Mouse (Mus musculus) lung, postnatal 0 days (tissue): ENCODE measurements around the gene Lrrtm1.

Experiments
- CTCF ChIP-seq: IDR thresholded peaks from 2 replicates; pipeline ENCODE4 v1.5.1; 2016; ENCODE audit warnings: antibody characterized with exemption, mild to moderate bottlenecking
- EP300 ChIP-seq: IDR thresholded peaks from 2 replicates; pipeline ENCODE4 v1.6.1; 2016; ENCODE audit warnings: antibody characterized with exemption, mild to moderate bottlenecking, control low read depth

- TF ChIP-seq CTCF (no peak), EP300 (no peak)
Measured at GRCm38 (mm10) chr6:77256348-77256747, 13.9 kb downstream of the Lrrtm1 start.
